Mouse (Mus musculus) liver, postnatal 0 days (tissue): ENCODE data around the gene Kcnab2.

Experiments
- CTCF ChIP-seq: sonication (generic); IDR thresholded peaks from 2 replicates; pipeline ENCODE4 v1.5.1; 2016; ENCODE audit warnings: antibody characterized with exemption, low read depth
- EP300 ChIP-seq: IDR thresholded peaks from 2 replicates; pipeline ENCODE4 v1.6.1; 2016; ENCODE audit warnings: antibody characterized with exemption, low read depth, mild to moderate bottlenecking

GRCm38 (mm10) chr4:152351422-152352305, 126.0 kb downstream of the Kcnab2 start:
- TF ChIP-seq CTCF = no peak
- no peak for TF ChIP-seq EP300
